Mouse (Mus musculus): ENCODE measurements around the gene Nsun2.
"Not testable (repeated sequence)": the region's sequence is repeated elsewhere in the genome, so short reads cannot be mapped to it uniquely, and the experiment has no call there.

Nsun2 gene

GRCm38 (mm10) chr13:69553024-69553423 is 19.5 kb downstream of the Nsun2 start:
- DNase-seq (ENCODE audit: low read depth, low spot score), result no peak

- DNase-seq (ENCODE audit: low read depth, low spot score), result no peak
These were observed 20.7 kb downstream of the Nsun2 start for GRCm38 (mm10) chr13:69554255-69554654.

GRCm38 (mm10) chr13:69555045-69555444 is 21.5 kb downstream of the Nsun2 start:
- no peak for DNase-seq (ENCODE audit: low read depth, low spot score)

- no peak for DNase-seq (ENCODE audit: low read depth, low spot score)
These were observed 22.5 kb downstream of the Nsun2 start for GRCm38 (mm10) chr13:69555957-69556482.

- DNase-seq (ENCODE audit: low read depth, low spot score), result no peak
These were observed 23.2 kb downstream of the Nsun2 start for GRCm38 (mm10) chr13:69556728-69557127.

- DNase-seq (ENCODE audit: low read depth, low spot score), result no peak
These were observed 24.6 kb downstream of the Nsun2 start for GRCm38 (mm10) chr13:69558098-69558660.

GRCm38 (mm10) chr13:69559291-69559961 is 25.9 kb downstream of the Nsun2 start:
- DNase-seq (ENCODE audit: low read depth, low spot score), result no peak

- DNase-seq (ENCODE audit: low read depth, low spot score), result no peak
These were observed 28.5 kb downstream of the Nsun2 start for GRCm38 (mm10) chr13:69562004-69562403.

GRCm38 (mm10) chr13:69562654-69563574 is 29.4 kb downstream of the Nsun2 start:
- DNase-seq (ENCODE audit: low read depth, low spot score), result no peak

GRCm38 (mm10) chr13:69563905-69564304 is 30.4 kb downstream of the Nsun2 start:
- DNase-seq (ENCODE audit: low read depth, low spot score), result no peak

GRCm38 (mm10) chr13:69564573-69564972 is 31.0 kb downstream of the Nsun2 start:
- no peak for DNase-seq (ENCODE audit: low read depth, low spot score)

GRCm38 (mm10) chr13:69565401-69565800 is 31.9 kb downstream of the Nsun2 start:
- DNase-seq (ENCODE audit: low read depth, low spot score), result not testable (repeated sequence)

GRCm38 (mm10) chr13:69569201-69569600 is 35.7 kb downstream of the Nsun2 start:
- DNase-seq (ENCODE audit: low read depth, low spot score), result no peak

GRCm38 (mm10) chr13:69572594-69572993 is 39.0 kb downstream of the Nsun2 start:
- DNase-seq (ENCODE audit: low read depth, low spot score), result no peak

GRCm38 (mm10) chr13:69576676-69577075 is 43.1 kb downstream of the Nsun2 start:
- DNase-seq (ENCODE audit: low read depth, low spot score), result no peak

GRCm38 (mm10) chr13:69577181-69577834 is 43.8 kb downstream of the Nsun2 start:
- no peak for DNase-seq (ENCODE audit: low read depth, low spot score)

GRCm38 (mm10) chr13:69582411-69582810 is 48.9 kb downstream of the Nsun2 start:
- no peak for DNase-seq (ENCODE audit: low read depth, low spot score)

- no peak for DNase-seq (ENCODE audit: low read depth, low spot score)
These were observed 50.0 kb downstream of the Nsun2 start for GRCm38 (mm10) chr13:69583591-69583990.

GRCm38 (mm10) chr13:69585828-69586227 is 52.3 kb downstream of the Nsun2 start:
- DNase-seq (ENCODE audit: low read depth, low spot score), result no peak

GRCm38 (mm10) chr13:69586337-69586736 is 52.8 kb downstream of the Nsun2 start:
- DNase-seq (ENCODE audit: low read depth, low spot score), result no peak

- DNase-seq (ENCODE audit: low read depth, low spot score), result no peak
These were observed 54.3 kb downstream of the Nsun2 start for GRCm38 (mm10) chr13:69587849-69588248.

GRCm38 (mm10) chr13:69588263-69588662 is 54.7 kb downstream of the Nsun2 start:
- DNase-seq (ENCODE audit: low read depth, low spot score), result no peak

All from c-Kit-negative CD71-positive TER-119-positive erythroid progenitor cells, embryonic 14.5 days (primary cell).